Comparison of ENCODE assay signal across 8 mouse cellular contexts in the genomic region with DNA sequence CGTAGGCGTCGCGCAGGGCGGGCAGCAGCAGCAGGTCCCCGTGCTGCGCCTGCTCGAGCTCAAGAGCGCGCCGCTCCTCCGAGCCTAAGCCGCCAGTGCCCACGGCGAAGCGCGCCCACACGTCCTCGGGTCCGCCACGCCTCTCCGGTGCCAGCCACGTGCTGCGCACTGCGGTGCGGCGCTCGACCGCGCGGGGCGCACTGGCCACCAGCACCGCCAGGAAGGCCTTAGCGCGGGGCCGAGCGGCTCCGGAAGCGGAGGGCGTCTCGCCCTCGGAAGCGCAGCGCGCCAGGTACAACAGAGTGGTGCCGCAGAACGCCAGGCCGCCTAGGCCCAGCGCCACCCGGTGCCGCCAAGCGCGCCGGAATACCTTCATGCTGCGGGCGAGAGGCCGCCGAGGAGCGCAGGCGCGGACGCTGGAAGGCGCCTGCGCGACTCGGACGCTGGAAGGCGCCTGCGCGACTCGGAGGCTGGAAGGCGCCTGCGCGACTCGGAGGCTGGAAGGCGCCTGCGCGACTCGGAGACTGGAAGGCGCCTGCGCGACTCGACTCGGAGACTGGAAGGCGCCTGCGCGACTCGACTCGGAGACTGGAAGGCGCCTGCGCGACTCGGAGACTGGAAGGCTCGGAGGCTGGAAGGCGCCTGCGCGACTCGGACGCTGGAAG. TPM values are rescaled to one million over a fixed set of nuclear protein-coding genes. Genes with fewer than 3 reads are reported as not detected.
DNase-seq lines count a peak whose midpoint lies in the region; ATAC-seq and TF ChIP-seq lines count a peak whose summit lies in the region.

A gene (minus strand): TSS at position 409 of the 665 bp plus-strand sequence.
A gene (plus strand): TSS at position 632 of the 665 bp plus-strand sequence.

- TF ChIP-seq POLR2A in MEL (IDR thresholded peaks at IDR 0.05; ENCODE audit: control insufficient read depth in 1 of 2, insufficient read depth in 1 of 2, low read depth in 1 of 2, low read length in 2 of 2, poor library complexity in 1 of 2): peak; percentile 81 to 83

- no peaks in the 10 kb centered on the region for H3K27me3 ChIP-seq in MEL (ENCODE audit: control insufficient read depth in 1 of 2, insufficient read depth in 2 of 2, low read length in 2 of 2)
- no peaks in the 10 kb centered on the region for H3K27me3 ChIP-seq in forebrain, embryonic 16.5 days (replicated peaks; ENCODE audit: control insufficient read depth, insufficient read depth, low read length)
- no peaks in the 10 kb centered on the region for H3K27me3 ChIP-seq in hindbrain, embryonic 15.5 days

- peak; percentile 89 for ATAC-seq in forebrain, embryonic 16.5 days
- ATAC-seq in hindbrain, embryonic 15.5 days (ENCODE audit: low FRiP score, low read depth): peak; percentile 85

- peaks cover 51% of the 10 kb centered on the region for H3K79me2 ChIP-seq in MEL (ENCODE audit: control insufficient read depth, insufficient read depth, low read length, poor library complexity)

- under 1% methylated on average over 94 of the region's 99 CpGs for WGBS in forebrain, embryonic 16.5 days
- WGBS in hindbrain, embryonic 15.5 days: under 1% methylated on average over 99 of the region's 99 CpGs

- H3K36me3 ChIP-seq in MEL (ENCODE audit: control insufficient read depth in 1 of 2, insufficient read depth in 2 of 2, low read length in 2 of 2): peaks cover 7 to 38% of the 10 kb centered on the region in 2 experiments
- no peaks in the 10 kb centered on the region for H3K36me3 ChIP-seq in forebrain, embryonic 16.5 days (ENCODE audit: control insufficient read depth, insufficient read depth)
- H3K36me3 ChIP-seq in hindbrain, embryonic 15.5 days: 0 out of 2 replicates have a peak, but pooled peaks cover 3% of the 10 kb centered on the region

- no peak for TF ChIP-seq RAD21 in MEL (IDR thresholded peaks at IDR 0.05; ENCODE audit: low read depth, low read length)

- TF ChIP-seq CTCF in MEL (IDR thresholded peaks at IDR 0.05 in 2 of 3, conservative IDR thresholded peaks at IDR 0.05 in 1 of 3; ENCODE audit: control insufficient read depth in 1 of 3, insufficient read depth in 1 of 3, low read depth in 2 of 3, low read length in 3 of 3, poor library complexity in 1 of 3, severe bottlenecking in 1 of 3): peak in 2 of 3 experiments; percentile 45 to 66; a peak in 5 of 6 replicates

- no peak for TF ChIP-seq EP300 in MEL (IDR thresholded peaks at IDR 0.05; ENCODE audit: low read depth in 1 of 2, low read length in 2 of 2)

- DNase-seq in MEL (ENCODE audit: low read depth, low spot score): peak; percentile 90
- peak; percentile 92 for DNase-seq in c-Kit-positive CD71-positive TER-119-positive erythroid progenitor cells, embryonic 14.5 days (ENCODE audit: low spot score)
- DNase-seq in layer of hippocampus, postnatal 36 days: peak; percentile 89 to 90
- peak; percentile 78 for DNase-seq in lung, postnatal 25 days (ENCODE audit: low spot score)
- peak; percentile 89 for DNase-seq in retina, adult 2 months (ENCODE audit: low read depth, low spot score)
- DNase-seq in urinary bladder, adult 18-20 months (ENCODE audit: low spot score in 2 of 2): peak; percentile 68 to 87

- peak within 1 kb of the TSS; percentile 97 for H3K27ac ChIP-seq in MEL (ENCODE audit: control insufficient read depth, low read depth, low read length)
- H3K27ac ChIP-seq in forebrain, embryonic 16.5 days (ENCODE audit: low read length): peak within 1 kb of the TSS; percentile 96
- peak within 1 kb of the TSS; percentile 96 for H3K27ac ChIP-seq in hindbrain, embryonic 15.5 days (replicated peaks)

- peak within 1 kb of the TSS; percentile 99 for H3K9ac ChIP-seq in MEL (ENCODE audit: control insufficient read depth, low read depth, low read length, poor library complexity, severe bottlenecking)
- H3K9ac ChIP-seq in forebrain, embryonic 16.5 days (replicated peaks; ENCODE audit: low read depth, low read length): peak within 1 kb of the TSS; percentile 81
- peak within 1 kb of the TSS; percentile 79 for H3K9ac ChIP-seq in hindbrain, embryonic 15.5 days

- H3K4me1 ChIP-seq in MEL (ENCODE audit: control insufficient read depth in 1 of 2, insufficient read depth in 2 of 2, low read length in 2 of 2): peaks cover 7 to 39% of the 10 kb centered on the region in 2 experiments
- H3K4me1 ChIP-seq in forebrain, embryonic 16.5 days (replicated peaks; ENCODE audit: control insufficient read depth, insufficient read depth, low read length): peaks cover 22% of the 10 kb centered on the region
- H3K4me1 ChIP-seq in hindbrain, embryonic 15.5 days (replicated peaks): peaks cover 40% of the 10 kb centered on the region

- no peaks in the 10 kb centered on the region for H3K9me3 ChIP-seq in MEL (replicated peaks; ENCODE audit: insufficient read depth, low read length)
- H3K9me3 ChIP-seq in forebrain, embryonic 16.5 days (ENCODE audit: control insufficient read depth, low read length): no peaks in the 10 kb centered on the region
- H3K9me3 ChIP-seq in hindbrain, embryonic 15.5 days: no peaks in the 10 kb centered on the region

- peak within 1 kb of the TSS; percentile 81 to 98 for H3K4me3 ChIP-seq in MEL (ENCODE audit: control insufficient read depth in 1 of 2, insufficient read depth in 1 of 2, low read depth in 2 of 2, low read length in 2 of 2)
- H3K4me3 ChIP-seq in forebrain, embryonic 16.5 days (replicated peaks; ENCODE audit: low read length): peak within 1 kb of the TSS; percentile 74
- peak within 1 kb of the TSS; percentile 80 for H3K4me3 ChIP-seq in hindbrain, embryonic 15.5 days

- peak within 1 kb of the TSS; percentile 99 for H3K4me2 ChIP-seq in forebrain, embryonic 16.5 days (ENCODE audit: low read length)
- peak within 1 kb of the TSS; percentile 98 for H3K4me2 ChIP-seq in hindbrain, embryonic 15.5 days

TF ChIP-seq in MEL, 35 proteins besides CTCF, POLR2A, EP300 and RAD21:
- TF ChIP-seq NRF1 (IDR thresholded peaks at IDR 0.05; ENCODE audit: insufficient read depth, low read depth, low read length, poor library complexity, severe bottlenecking) (peak; percentile 77), MAX (IDR thresholded peaks at IDR 0.05; ENCODE audit: low read length) (peak; percentile 98), ZMIZ1 (IDR thresholded peaks at IDR 0.05; ENCODE audit: low read depth, low read length) (peak; percentile 33; the same call in 1 of the 2 replicates), POLR2AphosphoS5 (IDR thresholded peaks at IDR 0.05; ENCODE audit: borderline replicate concordance, low read depth, low read length) (0 out of 2 replicates have a peak, but pooled peaks have one; percentile 35), HCFC1 (IDR thresholded peaks at IDR 0.05; ENCODE audit: low read depth, low read length) (peak; percentile 62; the same call in 1 of the 2 replicates), MYC (IDR thresholded peaks at IDR 0.05; ENCODE audit: low read depth, low read length) (peak; percentile 97), GATA1 (IDR thresholded peaks at IDR 0.05; ENCODE audit: low read depth, low read length) (no peak), NELFE (IDR thresholded peaks at IDR 0.05; ENCODE audit: low read depth, low read length) (peak; percentile 76), SIN3A (IDR thresholded peaks at IDR 0.05; ENCODE audit: low read length) (peak; percentile 59), ZKSCAN1 (IDR thresholded peaks at IDR 0.05; ENCODE audit: low read depth, low read length) (no peak), MEF2A (IDR thresholded peaks at IDR 0.05; ENCODE audit: extremely low read depth, insufficient replicate concordance, low read depth, low read length, poor library complexity, severe bottlenecking) (no peak), USF1 (IDR thresholded peaks at IDR 0.05; ENCODE audit: low read depth, low read length) (peak; percentile 77), MXI1 (IDR thresholded peaks at IDR 0.05; ENCODE audit: low read depth, low read length) (peak; percentile 98), ELF1 (IDR thresholded peaks at IDR 0.05; ENCODE audit: low read depth, low read length) (peak; percentile 12; the same call in 1 of the 2 replicates)

RNA-seq across cellular contexts. Expression of the first gene that starts in this region (rescaled TPM):
- total RNA-seq in MEL (2012; rRNA removed): 6.6 and 9.1 TPM in 2 replicates
- 1 to 10 TPM in 1 of 2 experiments, not detected in 1; 3.8 TPM for polyA plus RNA-seq in MEL (2012; ENCODE audit: insufficient read depth in 1 of 2, insufficient read length in 2 of 2, low read depth in 1 of 2, low replicate concordance in 2 of 2, missing spikeins in 1 of 2)
- polyA plus RNA-seq in forebrain, embryonic 16.5 days (2015; fragmentation: Nextera tagmentation; extraction: Ambion mirVana): 26.8 and 30.4 TPM in 2 replicates
- polyA plus RNA-seq in hindbrain, embryonic 15.5 days (2015; fragmentation: Nextera tagmentation; extraction: Ambion mirVana): 33.1 and 35.9 TPM in 2 replicates
- 10 to 100 TPM in 1 of 2 experiments, 1 to 10 TPM in 1; 9.7 to 10.6 TPM for total RNA-seq in layer of hippocampus, postnatal 36 days (2021)

RNA-seq across cellular contexts. Expression of the second gene that starts in this region (rescaled TPM):
- total RNA-seq in MEL (2012; rRNA removed): 111 and 114 TPM in 2 replicates
- 100 to 1,000 TPM in 1 of 2 experiments, not detected in 1; 117 TPM for polyA plus RNA-seq in MEL (2012; ENCODE audit: insufficient read depth in 1 of 2, insufficient read length in 2 of 2, low read depth in 1 of 2, low replicate concordance in 2 of 2, missing spikeins in 1 of 2)
- 118 and 125 TPM in 2 replicates for polyA plus RNA-seq in forebrain, embryonic 16.5 days (2015; fragmentation: Nextera tagmentation; extraction: Ambion mirVana)
- 114 and 120 TPM in 2 replicates for polyA plus RNA-seq in hindbrain, embryonic 15.5 days (2015; fragmentation: Nextera tagmentation; extraction: Ambion mirVana)
- total RNA-seq in layer of hippocampus, postnatal 36 days (2021): 100 to 1,000 TPM; 178 to 190 TPM

Comparison
In these comparisons a context has a peak if more than half of its experiments do, and no peak if none do; other contexts are left out.
1. Peak in every context shown above with its lines: DNase-seq, ATAC-seq, H3K4me3 ChIP-seq and H3K27ac ChIP-seq.